Mouse (Mus musculus) erythroid progenitor cell, adult 5-6 weeks (primary cell): Measurements from ENCODE around the gene Smarca2. TPM values are rescaled to one million over a fixed set of nuclear protein-coding genes. Genes with fewer than 3 reads are reported as not detected.

ENCODE experiments used
- ATAC-seq: replicated peaks from 2 replicates; pipeline ENCODE4 v1.8.0; 2016; ENCODE audit warnings: moderate number of reproducible peaks, mild to moderate bottlenecking, moderate TSS enrichment, inconsistent platforms; ENCODE audit not compliant: poor library complexity, low FRiP score, severe bottlenecking
- total RNA-seq, 2 experiments: library from RNA; stranded (forward) in 1 of 2; stranded (reverse) in 1 of 2; fragments of 150-400 nt in 1 of 2; fragments of 186-747, 209-891 nt in 1 of 2; gene quantifications; 2 replicates each; pipeline versions ENCODE4 v1.2.3 to v1.2.4; 2015 to 2017; ENCODE audit warnings: low replicate concordance in 2 of 2

The Smarca2 gene
- total RNA-seq (2015; ENCODE audit: low replicate concordance) (9.4 and 41.5 TPM in 2 replicates), total RNA-seq (2017; ENCODE audit: low replicate concordance) (10.7 and 12.0 TPM in 2 replicates)

DNA sequence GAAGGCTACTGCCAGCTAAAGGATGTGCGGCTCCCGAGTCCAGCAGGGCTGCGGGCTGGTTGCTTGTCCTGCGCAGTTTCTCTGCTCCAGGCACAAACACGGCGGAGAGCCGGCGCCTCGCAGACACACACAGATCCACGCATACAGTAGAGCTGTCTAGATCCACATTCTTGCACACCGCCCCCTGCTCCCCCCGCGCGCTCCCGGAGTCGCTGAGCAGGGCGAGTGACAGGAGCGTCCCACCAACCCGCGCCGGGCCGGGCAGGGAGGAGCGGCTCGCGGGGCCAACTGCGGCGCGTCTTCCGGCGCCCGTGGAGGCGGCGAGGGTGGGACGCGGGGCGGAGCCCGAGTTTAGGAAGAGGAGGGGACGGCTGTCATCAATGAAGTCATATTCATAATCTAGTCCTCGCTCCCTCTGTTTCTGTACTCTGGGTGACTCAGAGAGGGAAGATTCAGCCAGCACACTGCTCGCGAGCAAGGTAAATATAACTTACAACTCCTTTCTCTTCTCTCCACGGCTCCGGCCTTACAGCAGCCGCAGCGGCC is at the start of gene Smarca2:
Smarca2 (plus strand) TSS at position 296 of the 546 bp plus-strand sequence.
- ATAC-seq, result peak; percentile 79

DNA sequence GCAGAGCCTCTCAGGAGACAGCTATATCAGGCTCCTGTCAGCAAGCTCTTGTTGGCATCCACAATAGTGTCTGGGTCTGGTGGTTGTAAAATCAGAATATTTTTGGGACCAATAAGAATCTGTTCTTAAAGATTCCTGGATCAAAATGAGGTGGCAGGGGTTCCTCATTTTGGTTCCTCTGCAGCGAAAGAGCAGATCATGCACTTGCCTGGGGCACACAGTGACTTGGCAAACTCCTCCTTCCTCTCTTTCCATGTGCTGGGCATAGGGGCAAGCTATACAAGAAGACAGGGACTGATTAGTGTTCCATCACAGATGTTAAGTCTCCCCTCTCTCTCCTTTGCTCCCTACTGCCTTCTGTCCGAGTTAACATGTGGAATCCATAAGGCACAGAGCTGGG is 40.0 kb upstream of the Smarca2 start:
- ATAC-seq, result no peak

DNA sequence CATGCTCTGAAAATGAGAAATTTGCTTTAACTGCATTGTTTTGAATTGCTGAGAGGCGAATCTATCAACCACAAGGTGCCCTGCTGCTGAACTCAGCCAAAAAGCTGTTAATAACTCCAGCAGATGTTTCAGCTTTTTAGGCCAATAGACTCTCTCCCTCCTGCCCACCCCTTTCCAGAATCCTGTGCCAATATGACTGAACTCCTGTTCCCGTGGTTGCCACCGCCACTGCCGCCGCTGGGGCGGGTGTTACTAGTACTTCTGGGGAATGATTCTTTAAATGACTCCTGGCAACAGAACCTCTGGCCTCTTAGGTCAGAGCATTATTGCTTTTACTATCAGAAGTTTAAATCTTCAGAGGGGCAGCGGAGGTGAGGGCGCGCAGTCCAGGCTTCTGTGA is 38.7 kb upstream of the Smarca2 start:
- no peak for ATAC-seq

DNA sequence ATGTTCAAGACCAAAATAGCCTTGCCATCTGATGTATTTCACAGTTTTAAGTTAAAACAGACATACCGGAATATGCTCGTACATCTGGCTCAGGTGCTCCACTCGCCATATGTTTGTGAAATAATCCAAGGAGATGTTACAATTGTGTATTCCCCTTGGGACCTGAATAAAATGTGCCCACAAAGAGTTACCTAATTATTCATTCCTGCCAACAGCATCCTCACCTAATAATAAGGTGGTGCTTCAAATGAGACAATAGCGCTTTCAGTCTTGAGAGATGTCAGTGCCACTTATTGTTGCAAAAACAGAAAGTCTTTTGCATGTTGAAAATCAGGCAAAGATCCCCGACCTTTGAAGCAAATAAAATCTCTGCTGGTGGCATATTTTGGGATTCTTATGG is 36.6 kb upstream of the Smarca2 start:
- ATAC-seq, result no peak

DNA sequence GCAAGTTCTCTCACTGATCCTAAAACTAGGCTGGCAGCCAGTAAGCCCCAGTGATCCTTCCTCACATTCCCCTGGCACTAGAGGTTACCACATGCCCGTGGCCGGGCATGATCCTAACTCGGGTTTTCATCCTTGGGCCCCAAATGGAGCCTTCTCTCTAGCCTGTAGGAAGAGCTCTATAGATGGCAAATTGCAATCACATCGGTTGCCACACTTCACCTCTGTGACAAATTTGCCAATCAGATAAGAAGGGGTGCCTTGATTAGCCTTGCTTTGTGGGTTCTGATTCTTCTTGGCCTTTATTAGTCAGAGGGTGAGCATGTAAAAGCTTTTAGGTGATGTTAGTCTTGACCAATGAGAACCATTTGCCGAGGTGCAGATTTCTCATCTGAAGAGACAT is 35.9 kb upstream of the Smarca2 start:
- no peak for ATAC-seq

DNA sequence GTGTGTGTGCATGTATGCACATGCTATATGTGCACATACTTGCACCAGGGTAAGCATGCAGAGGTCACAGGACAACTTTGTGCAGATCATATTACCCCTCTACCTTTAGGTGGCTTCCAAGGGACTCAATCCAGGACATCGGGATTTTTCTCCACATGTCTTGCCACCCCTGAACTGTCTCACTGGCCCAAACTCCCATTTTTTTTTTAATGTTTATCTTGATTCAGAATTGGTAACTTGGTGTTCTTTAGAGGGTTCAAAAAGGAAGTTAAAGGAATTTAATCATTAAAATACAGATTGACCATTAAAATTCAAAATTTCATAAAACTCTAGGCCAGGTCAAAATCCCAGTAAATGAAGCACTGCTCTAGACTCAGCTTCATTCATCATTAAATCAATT is 35.4 kb upstream of the Smarca2 start:
- no peak for ATAC-seq

DNA sequence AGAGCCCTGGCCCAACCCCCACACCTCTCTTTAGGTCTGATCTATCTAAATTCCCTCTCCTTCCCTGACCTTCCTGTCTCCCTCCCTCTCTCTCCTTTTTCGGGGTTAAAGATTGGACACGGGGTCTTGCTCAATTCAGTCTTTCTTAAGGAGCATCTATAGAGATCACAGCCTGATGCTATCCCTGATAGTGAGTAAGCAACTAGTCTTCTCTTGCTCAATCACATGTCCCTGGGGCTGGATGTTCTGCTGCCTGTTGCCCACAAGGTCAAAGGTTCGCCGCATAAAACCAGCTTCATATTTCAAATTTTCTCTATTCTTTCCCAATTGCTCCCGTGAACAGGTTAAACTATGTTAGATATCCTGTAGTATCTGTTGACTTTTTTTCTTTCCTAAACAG is 25.2 kb upstream of the Smarca2 start:
- no peak for ATAC-seq

DNA sequence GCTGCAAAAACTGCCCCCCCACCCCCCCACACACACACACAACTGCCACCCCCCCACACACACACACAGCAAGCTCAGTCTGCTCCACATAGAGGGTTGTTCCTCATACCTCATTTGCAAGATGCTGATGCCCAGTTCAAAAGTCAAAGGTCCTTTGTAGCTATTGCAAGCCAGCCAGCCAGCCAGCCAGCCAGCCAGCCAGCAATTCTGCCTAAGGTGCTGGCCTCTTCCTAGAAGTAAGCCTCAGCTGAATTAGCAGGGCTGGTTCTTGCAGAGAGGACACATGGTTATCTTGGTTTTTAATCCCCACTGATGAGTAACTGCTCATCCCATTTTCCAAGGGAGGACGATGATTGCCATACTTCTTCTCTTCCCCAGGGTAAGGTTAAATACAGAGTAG is 24.8 kb upstream of the Smarca2 start:
- ATAC-seq, result no peak

DNA sequence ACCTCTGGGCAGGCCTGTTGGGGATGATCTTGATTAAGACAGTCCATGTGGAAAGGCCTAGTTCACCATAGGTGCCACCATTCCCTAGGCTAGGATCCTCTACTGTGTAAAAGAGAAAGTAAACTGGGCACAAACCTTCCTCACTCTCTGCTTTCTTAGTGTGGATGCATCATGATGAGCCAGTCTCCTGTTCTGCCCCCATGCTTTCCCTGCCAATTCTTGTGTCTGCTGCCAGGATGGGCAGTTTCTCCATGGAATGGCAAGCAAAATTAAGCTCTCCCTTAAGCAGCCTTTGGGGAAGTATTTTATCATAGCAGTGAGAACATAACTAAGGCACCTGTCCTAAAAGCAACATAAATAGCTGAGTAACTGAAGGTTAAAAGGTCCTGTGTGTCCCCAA is 10.2 kb upstream of the Smarca2 start:
- ATAC-seq, result no peak

DNA sequence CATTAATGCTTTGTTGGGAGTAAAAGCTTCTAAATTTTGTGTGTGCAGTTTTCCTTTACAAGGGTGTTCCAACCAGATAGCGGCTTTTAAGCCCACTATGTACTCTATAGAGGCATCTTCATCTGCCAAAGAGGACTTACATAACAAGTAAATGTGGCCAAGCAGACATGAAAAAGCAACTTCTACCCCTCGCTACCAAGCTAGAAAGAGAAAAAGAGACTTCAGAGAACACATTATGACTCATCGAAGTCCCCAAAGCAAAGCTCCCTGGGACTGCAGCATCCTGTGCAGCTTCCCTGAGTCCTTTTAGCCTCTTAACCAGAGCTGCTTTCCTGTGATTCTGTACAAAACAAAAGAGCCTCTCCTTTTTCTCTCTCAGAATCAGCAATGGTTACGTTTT is 3.4 kb upstream of the Smarca2 start:
- no peak for ATAC-seq

DNA sequence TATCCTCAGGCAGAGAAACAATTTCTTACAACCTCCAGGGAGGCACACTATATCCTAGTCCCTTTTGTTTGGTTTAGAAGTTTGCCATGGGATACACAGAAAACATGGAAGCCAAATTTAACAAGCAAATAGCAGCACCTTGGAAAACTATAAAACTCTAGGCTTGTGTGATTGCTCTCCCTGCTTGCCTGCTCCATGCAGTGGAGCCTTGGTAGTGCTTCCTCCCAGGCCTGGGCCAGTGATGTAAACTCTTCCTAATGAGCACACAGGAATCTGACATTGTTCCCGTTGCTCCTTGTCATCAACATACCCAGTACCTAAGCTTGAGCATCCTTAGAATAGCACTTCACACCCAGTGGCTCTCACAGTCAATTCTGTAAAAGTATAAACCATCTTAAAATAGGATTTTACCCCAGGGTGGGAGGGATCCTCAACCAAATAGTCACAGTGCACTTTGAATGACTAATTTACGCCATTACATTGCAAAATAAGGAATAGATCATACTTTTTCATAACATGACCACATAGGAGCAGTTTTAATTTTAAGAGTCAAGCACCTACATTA is 1.5 kb upstream of the Smarca2 start:
- ATAC-seq, result no peak

DNA sequence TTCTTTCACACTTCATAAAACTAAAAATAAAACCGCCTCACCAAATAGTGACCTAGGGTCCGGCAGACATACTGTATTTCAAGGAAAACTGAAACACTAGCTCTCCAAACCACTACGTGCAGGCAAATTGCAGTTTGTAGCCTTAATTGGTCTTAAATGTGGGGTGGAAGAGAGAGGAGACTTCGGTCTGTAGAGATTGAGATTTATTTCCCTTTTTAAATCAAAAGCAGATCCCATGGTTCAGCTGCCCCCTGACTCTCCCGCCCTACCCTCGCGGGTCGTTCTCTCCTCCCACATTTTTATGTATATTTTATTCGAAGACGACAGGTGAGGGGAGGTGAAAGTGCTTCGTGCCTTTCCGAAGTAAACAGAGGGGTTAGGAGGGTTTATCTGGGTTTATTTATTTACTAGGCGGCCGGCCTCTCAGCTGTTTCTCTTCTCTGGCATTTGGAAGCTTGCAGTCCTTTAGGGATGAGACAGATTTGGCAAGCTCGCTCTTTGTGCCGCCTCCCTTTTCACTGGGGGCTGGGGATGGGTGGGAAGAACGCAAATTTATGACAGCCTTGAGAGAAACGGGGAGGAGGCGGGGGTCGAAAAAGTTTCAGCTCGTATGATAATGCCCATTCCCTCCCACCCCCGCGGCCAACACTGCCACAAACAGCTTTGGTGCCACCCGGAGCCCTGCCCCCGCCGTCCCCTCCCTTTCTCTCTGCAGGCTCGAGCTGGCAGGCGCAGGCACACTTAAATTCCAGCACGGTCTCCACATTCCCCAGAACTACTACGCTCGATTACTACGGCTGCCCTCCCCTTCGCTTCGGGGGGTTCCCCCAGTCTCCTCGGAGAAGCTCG is 720 bp upstream of the Smarca2 start:
- ATAC-seq, result no peak

DNA sequence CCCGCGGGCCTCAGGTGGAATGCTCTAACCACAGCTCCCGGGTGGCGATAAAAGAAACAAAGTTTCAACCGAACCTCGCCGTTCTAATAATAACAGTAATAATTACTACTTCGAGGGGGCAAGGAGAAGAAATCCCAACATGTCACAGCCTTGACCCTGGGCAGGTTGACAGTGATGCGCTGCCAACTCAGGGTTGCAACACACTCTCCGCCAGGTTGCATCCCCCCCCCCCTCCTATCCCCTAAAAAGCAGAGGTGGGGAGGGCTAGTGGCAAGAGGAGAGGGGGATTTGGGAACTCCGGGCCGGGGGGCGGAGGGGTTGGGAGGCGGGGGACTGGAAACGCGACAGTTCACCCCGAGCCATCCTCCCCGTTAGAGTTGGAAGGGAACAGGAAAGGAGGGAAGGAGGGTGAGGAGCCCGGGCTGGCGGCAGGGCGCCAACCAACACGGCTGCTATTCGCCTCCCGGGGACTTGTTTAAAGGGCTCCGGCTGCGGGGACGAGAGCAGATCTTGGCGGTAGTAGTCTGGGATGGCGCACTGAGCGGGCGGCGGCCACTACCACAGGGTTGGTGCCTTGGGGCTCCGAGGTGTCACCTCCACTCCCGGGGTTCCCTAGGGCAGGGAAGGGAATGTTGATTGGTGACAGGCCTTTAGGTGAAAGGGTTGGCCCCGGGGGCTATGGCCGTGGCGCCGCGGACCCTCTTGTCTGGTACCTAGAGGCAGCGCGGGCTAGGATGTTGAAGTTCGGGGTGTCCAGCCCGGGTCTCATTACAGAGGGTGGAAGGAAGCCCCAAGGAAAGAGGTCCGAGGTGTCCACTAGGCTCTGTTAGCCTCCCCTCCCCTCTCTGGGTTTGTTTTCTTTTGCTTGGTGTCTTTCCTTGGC is 829 bp downstream of the Smarca2 start:
- no peak for ATAC-seq

DNA sequence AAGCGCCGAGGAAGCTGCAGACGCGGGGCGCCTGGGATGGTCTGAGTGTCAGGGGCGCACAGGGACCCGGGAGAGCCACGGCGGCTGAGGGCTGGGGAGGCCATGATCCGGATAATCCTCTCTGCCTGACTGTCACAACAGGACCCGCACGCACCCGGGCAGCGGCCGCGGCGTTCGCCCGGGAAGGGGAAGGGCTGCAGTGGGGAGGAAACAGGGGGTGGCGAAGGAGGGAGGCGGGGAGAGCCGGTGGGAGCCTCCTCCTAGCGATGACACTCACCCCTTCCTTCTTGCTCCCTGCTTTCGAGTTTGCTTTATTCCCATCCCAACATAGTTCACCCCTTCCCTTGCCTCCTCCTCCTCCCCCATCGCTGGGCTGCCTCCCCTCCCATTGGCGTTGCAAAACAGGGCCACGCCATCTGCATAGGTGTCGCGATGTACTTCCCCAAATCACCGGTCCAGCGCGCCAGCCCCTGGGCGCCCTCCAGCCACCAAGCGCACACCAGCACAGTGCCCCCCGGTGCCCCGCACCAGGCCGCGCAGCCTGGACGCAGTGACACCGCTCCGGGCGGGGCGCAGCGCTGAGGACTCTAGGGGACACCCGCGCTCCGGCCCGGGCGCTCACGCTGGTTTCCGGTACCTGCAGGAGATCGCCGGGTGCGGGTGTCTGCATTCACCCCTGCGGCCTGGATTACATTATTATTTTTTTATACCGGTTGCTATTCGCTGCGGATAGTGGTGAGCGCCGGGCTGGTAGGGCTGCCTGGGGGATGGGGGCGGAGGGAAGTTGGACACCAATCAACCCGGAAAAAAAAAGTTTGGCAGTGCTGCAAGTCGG is 1.7 kb downstream of the Smarca2 start:
- no peak for ATAC-seq

DNA sequence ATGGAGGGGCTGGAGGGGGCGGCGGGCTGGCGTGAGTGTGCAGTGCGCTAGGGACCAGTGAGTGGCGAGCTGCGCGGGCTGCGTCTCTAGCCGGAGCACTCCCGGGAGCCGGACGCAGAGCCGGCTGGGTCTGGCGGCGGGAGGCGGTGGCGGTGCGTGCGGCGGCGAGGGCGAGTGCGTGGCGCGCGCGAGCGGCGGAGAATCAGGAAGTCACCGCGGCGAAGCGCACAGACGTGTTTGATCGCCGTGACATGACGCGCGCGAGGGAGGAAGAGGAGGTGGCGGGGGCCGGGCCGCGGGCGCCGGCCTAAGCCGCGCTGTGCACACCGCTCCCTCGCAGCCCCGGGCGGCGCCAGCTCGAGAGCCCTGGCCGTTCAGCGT is 2.3 kb downstream of the Smarca2 start:
- ATAC-seq, result no peak

DNA sequence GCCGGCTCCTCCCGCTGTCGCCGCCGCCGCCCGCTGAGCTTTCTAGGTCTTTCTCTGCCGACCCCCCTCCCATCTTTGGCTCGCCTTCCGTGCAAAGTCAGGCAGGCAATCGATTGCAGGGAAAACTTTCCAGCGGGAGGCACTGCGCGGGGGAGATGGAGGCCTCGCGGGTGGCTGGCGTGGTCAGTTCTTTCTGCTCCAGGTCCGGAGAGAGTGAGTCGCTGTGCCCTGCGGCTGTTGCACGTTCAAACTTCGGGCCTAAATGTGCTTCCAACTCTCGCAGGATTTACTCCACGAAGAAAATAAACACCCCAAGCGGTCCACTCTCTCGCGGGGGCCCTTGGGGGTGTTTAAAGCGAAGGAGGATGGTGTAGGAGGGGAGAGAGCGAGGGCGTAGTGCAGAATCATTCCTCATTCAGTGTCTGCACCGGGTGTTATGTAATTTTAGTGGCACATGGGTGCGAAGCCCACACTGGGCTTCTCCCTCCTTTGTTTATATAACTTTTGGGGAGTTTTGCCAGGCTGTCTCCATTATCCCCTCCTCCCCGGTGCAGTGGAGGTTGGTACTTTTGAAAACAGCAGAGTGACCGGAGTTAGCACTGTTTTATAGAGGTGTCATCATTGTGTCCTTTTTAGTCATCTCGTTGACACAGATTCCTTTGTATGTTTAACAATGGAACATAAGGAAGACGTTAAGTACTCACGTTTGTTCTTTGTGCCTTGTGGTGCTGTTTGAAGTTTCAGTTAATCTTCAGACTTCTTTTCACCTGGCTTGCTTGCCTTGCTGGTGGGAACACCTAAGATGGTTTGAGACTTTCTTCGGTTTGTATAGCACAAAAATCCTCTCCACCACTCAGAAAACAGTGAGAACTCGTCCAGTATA is 2.9 kb downstream of the Smarca2 start:
- ATAC-seq, result no peak

DNA sequence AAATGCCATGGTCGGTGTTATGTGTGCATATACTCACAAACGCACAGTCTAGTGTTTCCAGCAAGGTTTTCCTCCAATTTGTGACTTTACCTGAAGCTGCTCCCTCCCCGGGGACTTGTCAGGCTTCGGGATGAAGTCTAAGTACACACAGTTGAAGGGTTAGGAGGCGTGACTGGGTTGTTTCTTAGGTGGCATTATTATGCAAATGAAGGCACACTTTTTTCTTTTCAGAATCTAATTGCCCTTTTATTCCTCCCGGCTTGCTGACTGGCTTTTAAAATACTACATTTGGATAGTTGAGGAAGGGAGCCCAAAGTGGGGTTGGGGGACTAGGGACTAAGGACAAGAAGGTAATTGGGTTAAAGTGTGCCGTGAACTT is 3.6 kb downstream of the Smarca2 start:
- ATAC-seq, result no peak

DNA sequence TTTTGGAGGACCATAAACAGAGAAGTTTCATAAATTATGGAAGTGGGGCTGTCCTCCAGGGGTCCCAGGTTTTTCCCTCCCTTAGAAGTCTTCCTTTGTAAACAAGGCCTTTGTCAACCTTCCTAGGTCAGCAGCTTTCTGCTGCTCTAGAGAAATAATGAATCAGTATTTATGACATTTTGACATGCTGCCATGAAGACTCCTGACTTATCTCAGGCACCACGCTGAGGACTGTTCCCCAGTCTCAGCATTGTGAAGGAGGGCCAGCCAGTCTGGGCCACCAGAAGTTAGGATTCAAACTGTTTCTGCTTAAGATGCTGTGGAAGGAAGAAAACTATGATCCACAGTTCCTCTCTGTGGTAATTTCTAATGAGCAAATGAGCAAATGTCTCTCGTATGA is 4.8 kb downstream of the Smarca2 start:
- no peak for ATAC-seq

DNA sequence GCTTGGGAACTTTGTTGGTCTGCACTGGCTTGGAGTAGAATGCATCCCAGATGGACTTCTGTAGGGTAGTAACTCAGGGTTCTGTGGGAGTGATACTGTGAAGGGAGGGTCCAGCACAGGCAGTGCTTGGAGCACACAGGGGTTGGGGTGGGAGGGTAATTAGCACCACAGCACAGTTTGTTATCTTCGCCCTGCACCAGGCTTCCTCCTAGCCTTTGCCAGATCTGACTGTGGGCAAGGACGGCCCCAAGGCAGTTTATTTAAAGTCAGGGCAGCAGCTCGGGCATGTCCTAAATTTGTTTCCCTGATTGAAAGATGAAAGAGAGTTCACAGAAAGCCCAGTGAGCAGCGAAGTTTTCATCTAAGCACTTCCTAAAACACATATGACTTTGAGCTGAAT is 8.1 kb downstream of the Smarca2 start:
- peak; percentile 59; the same call in 1 of the 2 replicates for ATAC-seq
